Mouse (Mus musculus) liver, embryonic 14.5 days (tissue): Measurements from ENCODE around the gene Ap3b2.

Experiments
- CTCF ChIP-seq: IDR thresholded peaks from 2 replicates; pipeline ENCODE4 v1.5.1; 2016; ENCODE audit warnings: antibody characterized with exemption, low read depth, control low read depth
- EP300 ChIP-seq: IDR thresholded peaks from 2 replicates; pipeline ENCODE4 v1.6.1; 2016; ENCODE audit warnings: antibody characterized with exemption, low read depth

- TF ChIP-seq CTCF = no peak
- no peak for TF ChIP-seq EP300
Measured at GRCm38 (mm10) chr7:81528918-81529317, 35.2 kb upstream of the Ap3b2 start.
